In the genomic region with DNA sequence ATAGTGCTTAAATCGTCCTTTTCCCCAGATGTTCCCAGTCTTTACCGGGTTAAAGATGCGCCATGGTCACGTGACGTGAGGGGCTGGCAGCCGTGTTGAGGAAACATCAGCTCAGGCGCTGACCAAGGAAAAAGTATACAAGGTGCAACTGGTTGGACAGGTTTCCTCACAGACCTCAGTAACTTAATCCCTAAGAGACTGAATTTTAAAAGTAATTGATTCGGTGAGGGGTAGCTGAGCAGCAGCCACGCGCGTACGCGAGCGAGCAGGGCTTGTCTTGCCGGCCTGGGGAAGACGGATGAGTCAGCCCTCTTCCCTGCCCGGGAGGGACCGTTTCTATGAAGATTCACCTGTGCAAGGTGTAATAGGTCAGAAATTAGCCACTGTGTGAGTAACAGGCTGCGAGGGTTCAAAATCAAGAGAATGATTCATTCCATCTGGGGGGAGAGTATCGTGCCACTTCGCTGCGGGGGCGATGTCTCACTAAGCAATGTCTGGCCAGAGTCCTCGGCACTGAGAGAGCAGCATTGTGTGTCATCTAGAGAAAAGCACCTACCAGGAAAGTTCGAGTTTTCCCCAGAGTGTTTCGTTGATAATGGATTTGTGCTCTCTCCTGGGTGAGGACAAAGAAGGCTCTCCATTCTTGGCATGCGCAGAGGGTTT, we compare ENCODE assay signal across 8 mouse cellular contexts. TPM values are rescaled to one million over a fixed set of nuclear protein-coding genes. Genes with fewer than 3 reads are reported as not detected.
DNase-seq lines count a peak whose midpoint lies in the region; ATAC-seq and TF ChIP-seq lines count a peak whose summit lies in the region.

No protein-coding gene starts in this region.

- no peaks in the 10 kb centered on the region for H3K36me3 ChIP-seq in heart, embryonic 10.5 days
- H3K36me3 ChIP-seq in hindbrain, embryonic 12.5 days: no peaks in the 10 kb centered on the region
- no peaks in the 10 kb centered on the region for H3K36me3 ChIP-seq in limb, embryonic 15.5 days

- H3K4me2 ChIP-seq in hindbrain, embryonic 12.5 days (replicated peaks): peak overlapping the region; percentile 49
- peak overlapping the region; percentile 36 for H3K4me2 ChIP-seq in limb, embryonic 15.5 days

- intact Hi-C loops in left cerebral cortex, postnatal 4 days (cut with DNase I): loop anchor here (10.0 kb wide), 1 partner anchor 55 kb away; no protein-coding TSS in a partner anchor

- no peaks in the 10 kb centered on the region for H3K9me3 ChIP-seq in heart, embryonic 10.5 days
- no peaks in the 10 kb centered on the region for H3K9me3 ChIP-seq in hindbrain, embryonic 12.5 days (replicated peaks)
- no peaks in the 10 kb centered on the region for H3K9me3 ChIP-seq in limb, embryonic 15.5 days

- H3K27ac ChIP-seq in heart, embryonic 10.5 days: 0 out of 2 replicates have a peak overlapping the region, but pooled peaks have one; percentile 47
- no peak overlapping the region for H3K27ac ChIP-seq in cortical plate, adult 2 months (ENCODE audit: insufficient read depth, low read length)
- no peak overlapping the region for H3K27ac ChIP-seq in hindbrain, embryonic 12.5 days
- no peak overlapping the region for H3K27ac ChIP-seq in limb, embryonic 15.5 days
- H3K27ac ChIP-seq in olfactory bulb, adult 2 months (ENCODE audit: insufficient read depth, low read depth, low read length): no peak overlapping the region

- no peak for DNase-seq in heart, embryonic 10.5 days (ENCODE audit: low spot score)
- no peak for DNase-seq in heart, adult 8-10 months (ENCODE audit: low spot score)
- DNase-seq in layer of hippocampus, adult 9-10 months (ENCODE audit: low spot score): no peak
- no peak for DNase-seq in left cerebral cortex, postnatal 4 days

- 0 out of 2 replicates have a peak overlapping the region, but pooled peaks have one; percentile 35 for H3K9ac ChIP-seq in hindbrain, embryonic 12.5 days
- H3K9ac ChIP-seq in limb, embryonic 15.5 days: no peak overlapping the region

- peak overlapping the region; percentile 55 for H3K4me3 ChIP-seq in heart, embryonic 10.5 days
- H3K4me3 ChIP-seq in cortical plate, adult 2 months (ENCODE audit: insufficient read depth, low read length): peak overlapping the region; percentile 16
- H3K4me3 ChIP-seq in hindbrain, embryonic 12.5 days: peak overlapping the region; percentile 29
- peak overlapping the region; percentile 28 for H3K4me3 ChIP-seq in limb, embryonic 15.5 days
- peak overlapping the region; percentile 37 for H3K4me3 ChIP-seq in olfactory bulb, adult 2 months (ENCODE audit: insufficient read depth, low read depth, low read length)

- TF ChIP-seq CTCF in cortical plate, adult 2 months (IDR thresholded peaks at IDR 0.05; ENCODE audit: extremely low read depth, insufficient read depth, low read length): no peak
- no peak for TF ChIP-seq CTCF in olfactory bulb, adult 2 months (IDR thresholded peaks at IDR 0.05; ENCODE audit: insufficient read depth, low read depth, low read length)

- no peaks in the 10 kb centered on the region for H3K27me3 ChIP-seq in heart, embryonic 10.5 days (ENCODE audit: insufficient read depth, poor library complexity, severe bottlenecking)
- no peaks in the 10 kb centered on the region for H3K27me3 ChIP-seq in hindbrain, embryonic 12.5 days
- no peaks in the 10 kb centered on the region for H3K27me3 ChIP-seq in limb, embryonic 15.5 days

- TF ChIP-seq POLR2A in cortical plate, adult 2 months (IDR thresholded peaks at IDR 0.05; ENCODE audit: extremely low read depth, insufficient read depth, low read length): no peak
- no peak for TF ChIP-seq POLR2A in olfactory bulb, adult 2 months (IDR thresholded peaks at IDR 0.05; ENCODE audit: insufficient read depth, low read depth, low read length)

- H3K4me1 ChIP-seq in heart, embryonic 10.5 days: peaks cover 13% of the 10 kb centered on the region
- H3K4me1 ChIP-seq in cortical plate, adult 2 months (ENCODE audit: control insufficient read depth, insufficient read depth, low read length): no peaks in the 10 kb centered on the region
- peaks cover 16% of the 10 kb centered on the region for H3K4me1 ChIP-seq in hindbrain, embryonic 12.5 days
- H3K4me1 ChIP-seq in limb, embryonic 15.5 days: peaks cover 19% of the 10 kb centered on the region
- H3K4me1 ChIP-seq in olfactory bulb, adult 2 months (ENCODE audit: control insufficient read depth, insufficient read depth, low read length): peaks cover 10% of the 10 kb centered on the region; the same call in 1 of the 2 replicates

- whole genome bisulfite sequencing in heart, embryonic 10.5 days: 28% methylated on average over 27 of the region's 27 CpGs
- 36% methylated on average over 27 of the region's 27 CpGs for WGBS in hindbrain, embryonic 12.5 days
- WGBS in limb, embryonic 15.5 days: 31% methylated on average over 27 of the region's 27 CpGs
- WGBS in olfactory bulb, adult 2 months: 36% methylated on average over 27 of the region's 27 CpGs

- no peak for ATAC-seq in hindbrain, embryonic 12.5 days (ENCODE audit: low FRiP score)
- no peak for ATAC-seq in limb, embryonic 15.5 days (ENCODE audit: insufficient number of reproducible peaks, low FRiP score, low TSS enrichment, low read depth)

RNA-seq across cellular contexts. Expression of a gene that starts 26.1 kb away (rescaled TPM):
- 7.4 and 33.9 TPM in 2 replicates for polyA plus RNA-seq in heart, embryonic 10.5 days (2016; fragmentation: Nextera tagmentation; extraction: Ambion mirVana)
- total RNA-seq in heart, adult 8-10 months (2022): not detected
- 0.19 and 0.53 TPM in 2 replicates for polyA plus RNA-seq in cortical plate, adult 2 months (2012; rRNA removed)
- 25.3 and 50.1 TPM in 2 replicates for polyA plus RNA-seq in hindbrain, embryonic 12.5 days (2016; fragmentation: Nextera tagmentation; extraction: Ambion mirVana)
- 63.4 and 67.4 TPM in 2 replicates for polyA plus RNA-seq in limb, embryonic 15.5 days (2015; fragmentation: Nextera tagmentation; extraction: Ambion mirVana)
- polyA plus RNA-seq in olfactory bulb, adult 2 months (2012; ENCODE audit: insufficient read depth, insufficient read length, low replicate concordance, missing spikeins): not detected in 2 replicates
- under 1 TPM; 0.40 to 0.54 TPM for total RNA-seq in left cerebral cortex, postnatal 4 days (2021)
